In genomic region chr3:38116071-38116787, GRCm38 (mm10) we compare ENCODE assay signal across 12 mouse cellular contexts.
DNase-seq lines count a peak whose midpoint lies in the region; ATAC-seq and TF ChIP-seq lines count a peak whose summit lies in the region.
"Had no signal": no experiment of that assay in that cellular context is flagged by ENCODE, and none has a peak within 500 bp of the region (broad histone marks: within the 10 kb centered on the region; RNA-seq: fewer than 3 reads in every experiment).

No protein-coding gene starts in this region.

- H3K27me3 ChIP-seq in lung, embryonic 14.5 days (ENCODE audit: insufficient read depth, low read length), result no peaks in the 10 kb centered on the region
- H3K27me3 ChIP-seq in intestine, embryonic 16.5 days (replicated peaks; ENCODE audit: control insufficient read depth, insufficient read depth, low read length), result no peaks in the 10 kb centered on the region
- no peaks in the 10 kb centered on the region for H3K27me3 ChIP-seq in midbrain, postnatal 0 days (ENCODE audit: insufficient read depth, low read length)
- H3K27me3 ChIP-seq: hindbrain, embryonic 15.5 days; liver, embryonic 15.5 days had no signal

- H3K9me3 ChIP-seq in lung, embryonic 14.5 days (ENCODE audit: low read depth, low read length), result no peaks in the 10 kb centered on the region
- no peaks in the 10 kb centered on the region for H3K9me3 ChIP-seq in intestine, embryonic 16.5 days (ENCODE audit: control insufficient read depth, low read length)
- no peaks in the 10 kb centered on the region for H3K9me3 ChIP-seq in midbrain, postnatal 0 days (ENCODE audit: low read length)
- H3K9me3 ChIP-seq: hindbrain, embryonic 15.5 days; liver, embryonic 15.5 days had no signal

- no peak for TF ChIP-seq POLR2A in lung, adult 2 months (IDR thresholded peaks at IDR 0.05; ENCODE audit: borderline replicate concordance, extremely low read depth, low read depth, low read length)

- H3K36me3 ChIP-seq in lung, embryonic 14.5 days (ENCODE audit: insufficient read depth), result no peaks in the 10 kb centered on the region
- H3K36me3 ChIP-seq in intestine, embryonic 16.5 days (ENCODE audit: control insufficient read depth, insufficient read depth, low read length), result no peaks in the 10 kb centered on the region
- no peaks in the 10 kb centered on the region for H3K36me3 ChIP-seq in midbrain, postnatal 0 days (ENCODE audit: insufficient read depth, low read length)
- H3K36me3 ChIP-seq: hindbrain, embryonic 15.5 days; liver, embryonic 15.5 days had no signal

- peak; percentile 60 for TF ChIP-seq CTCF in lung, embryonic 14.5 days (IDR thresholded peaks at IDR 0.05; ENCODE audit: low read depth)
- TF ChIP-seq CTCF in lung, adult 2 months (IDR thresholded peaks at IDR 0.05; ENCODE audit: insufficient read depth, low read length), result no peak
- TF ChIP-seq CTCF in midbrain, postnatal 0 days (IDR thresholded peaks at IDR 0.05), result peak; percentile 71

- 0 out of 2 replicates have a peak overlapping the region, but pooled peaks have one; percentile 33 for H3K27ac ChIP-seq in lung, embryonic 14.5 days (ENCODE audit: low read depth)
- H3K27ac ChIP-seq in intestine, embryonic 16.5 days (ENCODE audit: low read length), result peak overlapping the region; percentile 70
- H3K27ac ChIP-seq in midbrain, postnatal 0 days (ENCODE audit: low read depth, low read length), result no peak overlapping the region
- H3K27ac ChIP-seq: hindbrain, embryonic 15.5 days; liver, embryonic 15.5 days had no signal

- peak; percentile 38; the same call in 1 of the 2 replicates for ATAC-seq in lung, embryonic 14.5 days (ENCODE audit: insufficient read depth)
- peak; percentile 92 for ATAC-seq in intestine, embryonic 16.5 days
- ATAC-seq in midbrain, postnatal 0 days (ENCODE audit: low FRiP score), result no peak

- 11% methylated on average over 7 of the region's 7 CpGs for WGBS in lung, embryonic 14.5 days
- 9% methylated on average over 7 of the region's 7 CpGs for WGBS in lung, adult 2 months
- 18% methylated on average over 7 of the region's 7 CpGs for WGBS in intestine, embryonic 16.5 days
- 67% methylated on average over 7 of the region's 7 CpGs for WGBS in midbrain, postnatal 0 days

- no peaks in the 10 kb centered on the region for H3K4me1 ChIP-seq in lung, embryonic 14.5 days (ENCODE audit: insufficient read depth)
- peaks cover 6% of the 10 kb centered on the region for H3K4me1 ChIP-seq in lung, adult 2 months (ENCODE audit: control insufficient read depth, insufficient read depth, low read length)
- peaks cover 5% of the 10 kb centered on the region; the same call in 1 of the 2 replicates for H3K4me1 ChIP-seq in intestine, embryonic 16.5 days (ENCODE audit: control insufficient read depth, insufficient read depth, low read length)
- no peaks in the 10 kb centered on the region for H3K4me1 ChIP-seq in midbrain, postnatal 0 days (ENCODE audit: insufficient read depth, low read length)
- H3K4me1 ChIP-seq: hindbrain, embryonic 15.5 days; liver, embryonic 15.5 days had no signal

- peak; percentile 24 for DNase-seq in adrenal gland, adult 2 months
- DNase-seq in adrenal gland, postnatal 36 days, result no peak
- peak; percentile 72 for DNase-seq in lung, embryonic 14.5 days
- no peak for DNase-seq in lung, adult 2 months
- DNase-seq in midbrain, postnatal 0 days (ENCODE audit: low spot score), result peak; percentile 21
- no peak for DNase-seq in right cerebral cortex, postnatal 25 days
- no peak for DNase-seq in layer of hippocampus, adult 11-12 months (ENCODE audit: low spot score)
- DNase-seq: cerebellum, adult 18-20 months; thymus, postnatal 36 days had no signal

- peak overlapping the region; percentile 5; the same call in 1 of the 2 replicates for H3K4me2 ChIP-seq in lung, embryonic 14.5 days
- peak overlapping the region; percentile 25; the same call in 1 of the 2 replicates for H3K4me2 ChIP-seq in intestine, embryonic 16.5 days (ENCODE audit: low read depth, low read length)
- no peak overlapping the region for H3K4me2 ChIP-seq in midbrain, postnatal 0 days (ENCODE audit: low read depth, low read length, poor library complexity, severe bottlenecking)
- H3K4me2 ChIP-seq: hindbrain, embryonic 15.5 days; liver, embryonic 15.5 days had no signal

- H3K4me3 ChIP-seq in lung, embryonic 14.5 days (ENCODE audit: low read depth, low read length), result no peak overlapping the region
- no peak overlapping the region for H3K4me3 ChIP-seq in lung, adult 2 months (replicated peaks; ENCODE audit: extremely low read depth, low read depth, low read length)
- no peak overlapping the region for H3K4me3 ChIP-seq in intestine, embryonic 16.5 days (ENCODE audit: low read length)
- H3K4me3 ChIP-seq in midbrain, postnatal 0 days (ENCODE audit: low read depth, low read length), result no peak overlapping the region
- H3K4me3 ChIP-seq: hindbrain, embryonic 15.5 days; liver, embryonic 15.5 days had no signal

- H3K9ac ChIP-seq in lung, embryonic 14.5 days, result no peak overlapping the region
- H3K9ac ChIP-seq in intestine, embryonic 16.5 days (ENCODE audit: low read depth, low read length), result no peak overlapping the region
- H3K9ac ChIP-seq in midbrain, postnatal 0 days (replicated peaks; ENCODE audit: low read length, poor library complexity, severe bottlenecking), result no peak overlapping the region
- H3K9ac ChIP-seq: hindbrain, embryonic 15.5 days; liver, embryonic 15.5 days had no signal

Comparison
In these comparisons a context has a peak if more than half of its experiments do, and no peak if none do; other contexts are left out.
1. DNase-seq: peak in adrenal gland, adult 2 months (single experiment), lung, embryonic 14.5 days (single experiment) and midbrain, postnatal 0 days (single experiment); none in adrenal gland, postnatal 36 days (0 of 2), lung, adult 2 months (single experiment), right cerebral cortex, postnatal 25 days (single experiment) and layer of hippocampus, adult 11-12 months (single experiment).